Mouse (Mus musculus): Measurements from ENCODE around the gene Tek. TPM values are rescaled to one million over a fixed set of nuclear protein-coding genes. Genes with fewer than 3 reads are reported as not detected.
A peak's percentile ranks its signal among the peaks of the same experiment; 100 is the strongest.
"Not testable (repeated sequence)": the region's sequence is repeated elsewhere in the genome, so short reads cannot be mapped to it uniquely, and the experiment has no call there.

Tek gene
- 1.4 and 2.2 TPM in 2 replicates for polyA plus RNA-seq (2012; rRNA removed)
- polyA plus RNA-seq (2014; fragmentation: Nextera tagmentation; extraction: Ambion mirVana) = 3.6 and 4.2 TPM in 2 replicates

DNA sequence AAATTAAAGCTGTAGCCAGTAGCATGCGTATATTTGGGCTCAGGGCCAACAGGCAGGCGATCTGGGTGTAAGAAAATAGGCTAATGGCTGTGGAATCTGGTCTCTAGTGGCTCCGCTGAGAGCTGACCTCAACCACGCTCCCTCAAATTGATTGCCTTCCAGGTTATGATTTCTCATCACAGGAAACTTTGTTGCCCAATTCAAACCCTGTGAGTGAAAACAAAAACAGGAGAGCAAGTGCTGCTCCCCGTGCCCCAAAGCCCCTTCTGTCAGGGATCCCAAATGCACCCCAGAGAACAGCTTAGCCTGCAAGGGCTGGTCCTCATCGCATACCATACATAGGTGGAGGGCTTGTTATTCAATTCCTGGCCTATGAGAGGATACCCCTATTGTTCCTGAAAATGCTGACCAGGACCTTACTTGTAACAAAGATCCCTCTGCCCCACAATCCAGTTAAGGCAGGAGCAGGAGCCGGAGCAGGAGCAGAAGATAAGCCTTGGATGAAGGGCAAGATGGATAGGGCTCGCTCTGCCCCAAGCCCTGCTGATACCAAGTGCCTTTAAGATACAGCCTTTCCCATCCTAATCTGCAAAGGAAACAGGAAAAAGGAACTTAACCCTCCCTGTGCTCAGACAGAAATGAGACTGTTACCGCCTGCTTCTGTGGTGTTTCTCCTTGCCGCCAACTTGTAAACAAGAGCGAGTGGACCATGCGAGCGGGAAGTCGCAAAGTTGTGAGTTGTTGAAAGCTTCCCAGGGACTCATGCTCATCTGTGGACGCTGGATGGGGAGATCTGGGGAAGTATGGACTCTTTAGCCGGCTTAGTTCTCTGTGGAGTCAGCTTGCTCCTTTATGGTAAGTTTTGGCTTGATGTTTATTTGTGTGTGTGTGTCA is at the start of gene Tek:
Gene Tek (plus strand): TSS at position 452 of the 894 bp plus-strand sequence.
- ATAC-seq (ENCODE audit: insufficient read depth) = peak; percentile 64
- Histone ChIP-seq H3K4me3 (ENCODE audit: insufficient read depth in 1 of 2, low read depth in 2 of 2, low read length in 2 of 2) (peak within 1 kb of the TSS; percentile 7 to 54; a peak in 3 of 4 replicates), H3K27ac (no peak within 1 kb of the TSS), H3K4me2 (ENCODE audit: low read depth) (peak within 1 kb of the TSS; percentile 37), H3K27me3 (ENCODE audit: control insufficient read depth, insufficient read depth, low read length) (no peaks in the 10 kb centered on the region), H3K4me1 (replicated peaks; ENCODE audit: control insufficient read depth in 2 of 2, insufficient read depth in 2 of 2, low read length in 1 of 2) (peaks cover 0 to 11% of the 10 kb centered on the region in 2 experiments; a peak in 2 of 4 replicates), H3K9ac (replicated peaks) (no peak within 1 kb of the TSS), H3K36me3 (replicated peaks; ENCODE audit: control insufficient read depth, insufficient read depth, low read depth) (no peaks in the 10 kb centered on the region), H3K9me3 (ENCODE audit: control insufficient read depth, low read length) (no peaks in the 10 kb centered on the region)
- DNase-seq (ENCODE audit: low read depth in 3 of 3, low spot score in 3 of 3) = no peak
- 18% methylated on average over 16 of the region's 16 CpGs for WGBS (ENCODE audit: insufficient replicate concordance)
- no peak for TF ChIP-seq CTCF (IDR thresholded peaks at IDR 0.05; ENCODE audit: low read depth)
- TF ChIP-seq EP300 (IDR thresholded peaks at IDR 0.05; ENCODE audit: low read depth) = no peak

DNA sequence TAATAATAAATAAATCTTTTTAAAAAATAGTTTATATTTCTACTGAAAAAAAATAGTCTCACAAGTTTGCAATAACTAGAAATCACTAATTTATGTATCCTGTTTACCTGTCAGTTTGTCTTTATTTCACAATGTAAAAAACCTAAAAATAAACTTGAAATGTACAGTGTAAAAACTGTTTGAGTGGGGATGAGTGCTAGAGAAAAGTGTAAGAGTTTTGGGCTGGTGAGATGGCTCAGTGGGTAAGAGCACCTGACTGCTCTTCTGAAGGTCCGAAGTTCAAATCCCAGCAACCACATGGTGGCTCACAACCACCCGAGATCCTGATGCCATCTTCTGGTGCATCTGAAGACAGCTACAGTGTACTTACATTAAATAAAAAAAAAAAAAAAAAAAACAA is 49.3 kb upstream of the Tek start:
- not testable (repeated sequence) for H3K27ac ChIP-seq; H3K4me3 ChIP-seq (ENCODE audit: insufficient read depth in 1 of 2, low read depth in 2 of 2, low read length in 2 of 2); H3K27me3 ChIP-seq (ENCODE audit: control insufficient read depth, insufficient read depth, low read length); ATAC-seq (ENCODE audit: insufficient read depth); H3K4me1 ChIP-seq (replicated peaks; ENCODE audit: control insufficient read depth in 2 of 2, insufficient read depth in 2 of 2, low read length in 1 of 2); H3K9ac ChIP-seq (replicated peaks); H3K4me2 ChIP-seq (ENCODE audit: low read depth); DNase-seq (ENCODE audit: low read depth in 3 of 3, low spot score in 3 of 3); H3K9me3 ChIP-seq (ENCODE audit: control insufficient read depth, low read length); H3K36me3 ChIP-seq (replicated peaks; ENCODE audit: control insufficient read depth, insufficient read depth, low read depth)
- WGBS (ENCODE audit: insufficient replicate concordance) = 46% methylated on average over 2 of the region's 2 CpGs

DNA sequence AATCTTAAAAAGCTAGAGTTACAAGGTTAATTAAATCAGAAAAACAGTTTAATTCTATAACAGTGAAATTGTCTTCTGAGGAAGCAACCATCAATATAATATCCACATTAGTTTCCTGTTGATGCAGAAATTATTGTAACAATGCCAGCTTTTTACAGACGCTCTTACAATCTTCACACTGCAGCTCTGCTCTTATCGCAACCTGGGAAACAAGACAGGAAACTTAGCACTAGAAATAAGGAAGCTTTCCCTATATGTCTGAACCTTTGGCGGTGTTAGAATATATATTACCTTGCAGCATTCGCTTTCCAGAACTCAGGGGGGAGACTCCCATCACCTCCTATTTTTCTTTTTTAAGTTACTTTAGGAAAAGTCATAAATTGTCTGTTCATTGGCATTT is 48.0 kb upstream of the Tek start:
- Histone ChIP-seq H3K4me1 (replicated peaks; ENCODE audit: control insufficient read depth in 2 of 2, insufficient read depth in 2 of 2, low read length in 1 of 2) (0 out of 4 replicates have a peak, but pooled peaks cover 0 to 2% of the 10 kb centered on the region in 2 experiments), H3K4me3 (ENCODE audit: insufficient read depth in 1 of 2, low read depth in 2 of 2, low read length in 2 of 2) (no peak overlapping the region), H3K36me3 (replicated peaks; ENCODE audit: control insufficient read depth, insufficient read depth, low read depth) (no peaks in the 10 kb centered on the region), H3K4me2 (ENCODE audit: low read depth) (no peak overlapping the region), H3K9ac (replicated peaks) (no peak overlapping the region), H3K27ac (no peak overlapping the region), H3K9me3 (ENCODE audit: control insufficient read depth, low read length) (no peaks in the 10 kb centered on the region), H3K27me3 (ENCODE audit: control insufficient read depth, insufficient read depth, low read length) (no peaks in the 10 kb centered on the region)
- DNase-seq (ENCODE audit: low read depth in 3 of 3, low spot score in 3 of 3) (no peak), ATAC-seq (ENCODE audit: insufficient read depth) (no peak)
- no peak for TF ChIP-seq EP300 (IDR thresholded peaks at IDR 0.05; ENCODE audit: low read depth)
- no peak for TF ChIP-seq CTCF (IDR thresholded peaks at IDR 0.05; ENCODE audit: low read depth)
- WGBS (ENCODE audit: insufficient replicate concordance) = 12% methylated on average over 4 of the region's 4 CpGs

DNA sequence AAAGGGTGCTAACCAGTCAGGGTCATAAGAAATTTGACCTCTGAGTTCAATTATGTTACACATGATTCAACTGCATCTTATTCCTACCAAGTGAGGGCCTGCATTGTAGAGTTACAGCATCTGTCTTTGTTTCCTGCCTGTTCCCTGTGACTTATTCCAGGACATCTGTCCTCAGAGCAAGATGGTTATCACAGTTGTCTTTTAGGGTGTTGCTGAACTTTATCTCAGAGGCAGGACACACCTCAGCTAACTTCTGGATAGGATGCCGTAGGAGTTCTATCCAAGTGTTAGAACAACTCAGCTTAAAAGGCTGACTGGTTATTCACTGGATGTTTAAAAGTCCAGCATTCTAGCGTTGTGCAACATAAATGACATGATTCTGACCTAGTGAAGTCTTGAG is 46.9 kb upstream of the Tek start:
- Histone ChIP-seq H3K27me3 (ENCODE audit: control insufficient read depth, insufficient read depth, low read length) (no peaks in the 10 kb centered on the region), H3K4me1 (replicated peaks; ENCODE audit: control insufficient read depth in 2 of 2, insufficient read depth in 2 of 2, low read length in 1 of 2) (0 out of 4 replicates have a peak, but pooled peaks cover 0 to 2% of the 10 kb centered on the region in 2 experiments), H3K27ac (no peak overlapping the region), H3K9ac (replicated peaks) (no peak overlapping the region), H3K9me3 (ENCODE audit: control insufficient read depth, low read length) (no peaks in the 10 kb centered on the region), H3K4me2 (ENCODE audit: low read depth) (no peak overlapping the region), H3K4me3 (ENCODE audit: insufficient read depth in 1 of 2, low read depth in 2 of 2, low read length in 2 of 2) (no peak overlapping the region), H3K36me3 (replicated peaks; ENCODE audit: control insufficient read depth, insufficient read depth, low read depth) (no peaks in the 10 kb centered on the region)
- no peak for ATAC-seq (ENCODE audit: insufficient read depth)
- TF ChIP-seq CTCF (IDR thresholded peaks at IDR 0.05; ENCODE audit: low read depth) (no peak), EP300 (IDR thresholded peaks at IDR 0.05; ENCODE audit: low read depth) (no peak)
- WGBS (ENCODE audit: insufficient replicate concordance) = 48% methylated on average over 2 of the region's 2 CpGs
- DNase-seq (ENCODE audit: low read depth in 3 of 3, low spot score in 3 of 3) = no peak

DNA sequence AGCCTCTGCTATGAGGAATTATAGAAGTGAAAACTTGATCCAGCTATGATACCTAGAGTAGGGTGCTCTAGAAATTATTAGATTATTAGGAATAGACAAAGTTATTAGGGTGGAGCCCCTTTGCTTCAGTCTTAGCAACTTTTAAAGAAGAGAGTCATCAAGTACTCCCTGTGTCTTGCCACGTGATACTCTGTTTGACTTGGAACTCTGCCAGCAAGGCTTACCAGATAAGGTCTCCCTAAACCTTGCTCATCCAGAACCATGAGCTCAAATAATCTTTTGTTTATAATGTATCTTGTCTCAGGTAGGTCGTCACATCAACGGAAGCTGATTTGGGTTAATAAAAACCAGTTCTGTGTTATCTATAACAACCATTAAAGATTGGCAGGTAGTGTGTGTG is 42.7 kb upstream of the Tek start:
- Histone ChIP-seq H3K27ac (no peak overlapping the region), H3K36me3 (replicated peaks; ENCODE audit: control insufficient read depth, insufficient read depth, low read depth) (no peaks in the 10 kb centered on the region), H3K4me1 (replicated peaks; ENCODE audit: control insufficient read depth in 2 of 2, insufficient read depth in 2 of 2, low read length in 1 of 2) (0 out of 4 replicates have a peak, but pooled peaks cover 0 to 2% of the 10 kb centered on the region in 2 experiments), H3K4me2 (ENCODE audit: low read depth) (no peak overlapping the region), H3K9me3 (ENCODE audit: control insufficient read depth, low read length) (no peaks in the 10 kb centered on the region), H3K27me3 (ENCODE audit: control insufficient read depth, insufficient read depth, low read length) (no peaks in the 10 kb centered on the region), H3K4me3 (ENCODE audit: insufficient read depth in 1 of 2, low read depth in 2 of 2, low read length in 2 of 2) (no peak overlapping the region), H3K9ac (replicated peaks) (no peak overlapping the region)
- ATAC-seq (ENCODE audit: insufficient read depth) = no peak
- TF ChIP-seq CTCF (IDR thresholded peaks at IDR 0.05; ENCODE audit: low read depth) (no peak), EP300 (IDR thresholded peaks at IDR 0.05; ENCODE audit: low read depth) (no peak)
- DNase-seq (ENCODE audit: low read depth in 3 of 3, low spot score in 3 of 3) = no peak
- 45% methylated on average over 3 of the region's 3 CpGs for WGBS (ENCODE audit: insufficient replicate concordance)
